15 mouse cellular contexts compared by ENCODE assay signal in genomic region chr5:124618711-124619110, GRCm38 (mm10).
"Had no signal": no experiment of that assay in that cellular context is flagged by ENCODE, and none has a peak within 500 bp of the region (broad histone marks: within the 10 kb centered on the region; RNA-seq: fewer than 3 reads in every experiment).

No protein-coding gene starts in this region.

- DNase-seq: lung, adult 2 months; lung, postnatal 14 days; lung, postnatal 36 days; right cerebral cortex, postnatal 25 days; right cerebral cortex, postnatal 4 days; spleen, adult 18-20 months; thymus, adult 18-20 months; thymus, postnatal 14 days; thymus, postnatal 36 days had no signal

- H3K4me3 ChIP-seq: lung, embryonic 15.5 days; megakaryocyte, embryonic 14.5 days; midbrain, embryonic 13.5 days; midbrain, embryonic 15.5 days; neural tube, embryonic 12.5 days had no signal

- H3K27ac ChIP-seq: lung, embryonic 15.5 days; macrophage; midbrain, embryonic 13.5 days; midbrain, embryonic 15.5 days; neural tube, embryonic 12.5 days had no signal
